In the genomic region with DNA sequence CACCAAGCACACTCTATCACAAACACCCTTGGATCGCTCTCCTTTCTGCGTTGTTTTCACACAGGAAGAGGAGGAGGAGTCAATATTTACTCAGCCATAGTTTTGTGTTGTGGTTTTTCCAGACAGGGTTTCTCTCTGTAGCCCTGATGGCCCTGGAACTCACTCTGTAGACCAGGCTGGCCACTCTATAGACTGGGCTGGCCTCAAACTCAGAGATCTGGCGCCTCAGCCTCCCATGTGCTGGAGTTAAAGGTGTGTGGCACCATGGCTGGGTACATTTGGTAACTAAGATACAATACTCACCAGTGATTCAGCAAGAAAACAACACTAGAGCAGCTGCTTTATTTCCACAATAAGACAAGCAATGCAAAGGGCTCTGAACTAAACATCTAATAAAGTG, we compare ENCODE assay signal across 21 mouse cellular contexts. TPM values are rescaled to one million over a fixed set of nuclear protein-coding genes. Genes with fewer than 3 reads are reported as not detected.
DNase-seq lines count a peak whose midpoint lies in the region; ATAC-seq and TF ChIP-seq lines count a peak whose summit lies in the region.
"Had no signal": no experiment of that assay in that cellular context is flagged by ENCODE, and none has a peak within 500 bp of the region (broad histone marks: within the 10 kb centered on the region; RNA-seq: fewer than 3 reads in every experiment).

No protein-coding gene starts in this region.

- H3K9me3 ChIP-seq in liver, embryonic 12.5 days (replicated peaks), result no peaks in the 10 kb centered on the region
- H3K9me3 ChIP-seq: embryonic facial prominence, embryonic 10.5 days; midbrain, embryonic 12.5 days had no signal

- H3K9ac ChIP-seq in liver, embryonic 12.5 days, result peak overlapping the region; percentile 52
- H3K9ac ChIP-seq: midbrain, embryonic 12.5 days had no signal

- TF ChIP-seq POLR2A in thymus, adult 2 months (IDR thresholded peaks at IDR 0.05; ENCODE audit: control insufficient read depth, extremely low read depth, insufficient read depth, low read length, poor library complexity), result no peak

- no peak overlapping the region for H3K4me3 ChIP-seq in thymus, adult 2 months (ENCODE audit: control insufficient read depth, insufficient read depth, low read length)
- H3K4me3 ChIP-seq in liver, embryonic 12.5 days, result 0 out of 2 replicates have a peak overlapping the region, but pooled peaks have one; percentile 3
- H3K4me3 ChIP-seq: embryonic facial prominence, embryonic 10.5 days; erythroblast, embryonic 14.5 days; midbrain, embryonic 12.5 days; myocyte had no signal

- ATAC-seq in liver, embryonic 12.5 days, result peak; percentile 56
- ATAC-seq in monocyte, adult 5-6 weeks (replicated peaks; ENCODE audit: insufficient number of reproducible peaks, low FRiP score, low TSS enrichment, poor library complexity, severe bottlenecking), result no peak
- ATAC-seq: activated CD4-positive, CD25-positive, alpha-beta regulatory T cell, adult 4 months; forebrain, embryonic 16.5 days; hindbrain, embryonic 16.5 days had no signal

- no peak for TF ChIP-seq CTCF in thymus, adult 2 months (IDR thresholded peaks at IDR 0.05; ENCODE audit: borderline replicate concordance, control insufficient read depth, extremely low read depth, insufficient read depth, low read length, poor library complexity)

- H3K4me2 ChIP-seq in liver, embryonic 12.5 days, result peak overlapping the region; percentile 46
- H3K4me2 ChIP-seq: heart, embryonic 11.5 days; midbrain, embryonic 12.5 days had no signal

- no peak for DNase-seq in thymus, adult 2 months
- DNase-seq in thymus, postnatal 10 days (ENCODE audit: low spot score in 2 of 2), result no peak
- DNase-seq in T-cell, adult 2 months (ENCODE audit: low spot score), result peak; percentile 41
- DNase-seq in natural killer cell, adult 2 months (ENCODE audit: low spot score in 2 of 2), result peak; percentile 26 to 45
- DNase-seq in adrenal gland, postnatal 4 days (ENCODE audit: low spot score in 2 of 2), result no peak
- DNase-seq: adrenal gland, postnatal 14 days; cerebellum, adult 2 months; heart, postnatal 36 days; kidney, adult 2 months; kidney, postnatal 25 days; retina, postnatal 1 day had no signal

- no peaks in the 10 kb centered on the region for H3K36me3 ChIP-seq in thymus, adult 2 months (ENCODE audit: control insufficient read depth, insufficient read depth, low read length)
- H3K36me3 ChIP-seq in liver, embryonic 12.5 days, result peaks cover 6% of the 10 kb centered on the region; the same call in 1 of the 2 replicates
- H3K36me3 ChIP-seq: midbrain, embryonic 12.5 days had no signal

- peaks cover 42% of the 10 kb centered on the region for H3K4me1 ChIP-seq in thymus, adult 2 months (replicated peaks; ENCODE audit: control insufficient read depth, insufficient read depth, low read length)
- peaks cover 94% of the 10 kb centered on the region for H3K4me1 ChIP-seq in liver, embryonic 12.5 days

- 36% methylated on average over 3 of the region's 3 CpGs for WGBS in thymus, adult 2 months
- 21% methylated on average over 3 of the region's 3 CpGs for WGBS in liver, embryonic 12.5 days (ENCODE audit: insufficient replicate concordance)

- peak overlapping the region; percentile 39; the same call in 1 of the 2 replicates for H3K27ac ChIP-seq in thymus, adult 2 months (ENCODE audit: control insufficient read depth, insufficient read depth, low read length)
- peak overlapping the region; percentile 82 for H3K27ac ChIP-seq in liver, embryonic 12.5 days
- H3K27ac ChIP-seq: embryonic facial prominence, embryonic 10.5 days; midbrain, embryonic 12.5 days had no signal

- H3K27me3 ChIP-seq in thymus, adult 2 months (ENCODE audit: control insufficient read depth, insufficient read depth, low read length), result no peaks in the 10 kb centered on the region
- no peaks in the 10 kb centered on the region for H3K27me3 ChIP-seq in liver, embryonic 12.5 days (replicated peaks)
- H3K27me3 ChIP-seq: midbrain, embryonic 12.5 days had no signal

RNA-seq across cellular contexts. Expression of a gene that starts 13.7 kb away (rescaled TPM):
- 15.0 and 17.6 TPM in 2 replicates for polyA plus RNA-seq in thymus, adult 2 months (2012; rRNA removed)
- polyA plus RNA-seq in liver, embryonic 12.5 days (2016; fragmentation: Nextera tagmentation; extraction: Ambion mirVana), result 6.4 and 6.6 TPM in 2 replicates
- total RNA-seq in adrenal gland, postnatal 4 days (2021), result 10 to 100 TPM; 19.5 to 21.8 TPM
- total RNA-seq in monocyte, adult 5-6 weeks (2017), result 46.5 to 65.5 TPM (median 51.9 TPM) in 3 replicates

Comparison
In these comparisons a context has a peak if more than half of its experiments do, and no peak if none do; other contexts are left out.
1. DNase-seq: peak in T-cell, adult 2 months (single experiment) and natural killer cell, adult 2 months (2 of 2); none in thymus, adult 2 months (single experiment), thymus, postnatal 10 days (0 of 2) and adrenal gland, postnatal 4 days (0 of 2).